Mouse (Mus musculus): ENCODE measurements at regions not wholly inside any gene's neighbourhood (a gene's known extent, or its start where the extent isn't known, plus 50 kb on each side); places are given as distances from the start of the nearest gene placed in this dataset.

DNA sequence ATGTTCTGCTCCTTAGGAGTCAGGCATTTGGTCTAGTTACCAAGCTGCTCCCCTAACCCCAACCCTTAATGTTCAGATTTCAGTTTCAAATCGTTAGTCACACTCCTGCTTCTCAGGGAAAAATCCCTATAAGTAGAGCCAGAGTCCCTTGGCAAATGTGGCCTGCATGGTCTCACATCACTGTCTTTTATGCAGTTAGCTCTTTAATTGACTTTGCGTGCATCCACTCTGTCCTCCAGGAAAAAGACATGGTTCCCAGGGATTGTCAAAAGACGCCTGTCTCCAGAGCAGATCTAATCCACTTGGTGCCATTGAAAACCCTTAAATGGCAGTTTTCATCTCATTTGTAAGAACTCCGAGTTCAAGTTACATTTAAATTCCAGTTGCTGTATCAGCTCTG is 256.3 kb upstream of the Lyplal1 start:
- no peak for TF ChIP-seq TAL1 (IDR thresholded peaks at IDR 0.05; ENCODE audit: low read length)
- no peak for TF ChIP-seq EP300 (IDR thresholded peaks at IDR 0.05; ENCODE audit: low read depth in 1 of 2, low read length in 2 of 2)
- no peak for TF ChIP-seq USF2 (IDR thresholded peaks at IDR 0.05; ENCODE audit: borderline replicate concordance in 1 of 2, insufficient read depth in 1 of 2, low read depth in 1 of 2, low read length in 2 of 2)
- no peak for TF ChIP-seq CTCF (IDR thresholded peaks at IDR 0.05 in 2 of 3, conservative IDR thresholded peaks at IDR 0.05 in 1 of 3; ENCODE audit: control insufficient read depth in 1 of 3, insufficient read depth in 1 of 3, low read depth in 2 of 3, low read length in 3 of 3, poor library complexity in 1 of 3, severe bottlenecking in 1 of 3)
- TF ChIP-seq BHLHE40 (IDR thresholded peaks at IDR 0.05; ENCODE audit: borderline replicate concordance, low read depth, low read length), result no peak
- TF ChIP-seq MXI1 (IDR thresholded peaks at IDR 0.05; ENCODE audit: low read depth, low read length), result no peak
- TF ChIP-seq CHD2 (IDR thresholded peaks at IDR 0.05; ENCODE audit: low read length), result no peak
- no peak for TF ChIP-seq HCFC1 (IDR thresholded peaks at IDR 0.05; ENCODE audit: low read depth, low read length)
- no peak for TF ChIP-seq POLR2A (IDR thresholded peaks at IDR 0.05; ENCODE audit: control insufficient read depth in 1 of 2, insufficient read depth in 1 of 2, low read depth in 1 of 2, low read length in 2 of 2, poor library complexity in 1 of 2)
- TF ChIP-seq POLR2AphosphoS5 (IDR thresholded peaks at IDR 0.05; ENCODE audit: borderline replicate concordance, low read depth, low read length), result no peak

All from MEL (cell line).